Mouse (Mus musculus) kidney, adult 9 months (tissue): ENCODE data around the gene Gm28053.

Experiments used
- DNase-seq: peaks from one replicate; pipeline ENCODE4 v3.0.0; 2022

Gene Gm28053

GRCm38 (mm10) chr6:48742422-48743351 lies 24.3 kb downstream of the Gm28053 start:
- DNase-seq, result peak; percentile 94

- no peak for DNase-seq
These were observed 27.1 kb downstream of the Gm28053 start for GRCm38 (mm10) chr6:48745490-48745889.

DNA sequence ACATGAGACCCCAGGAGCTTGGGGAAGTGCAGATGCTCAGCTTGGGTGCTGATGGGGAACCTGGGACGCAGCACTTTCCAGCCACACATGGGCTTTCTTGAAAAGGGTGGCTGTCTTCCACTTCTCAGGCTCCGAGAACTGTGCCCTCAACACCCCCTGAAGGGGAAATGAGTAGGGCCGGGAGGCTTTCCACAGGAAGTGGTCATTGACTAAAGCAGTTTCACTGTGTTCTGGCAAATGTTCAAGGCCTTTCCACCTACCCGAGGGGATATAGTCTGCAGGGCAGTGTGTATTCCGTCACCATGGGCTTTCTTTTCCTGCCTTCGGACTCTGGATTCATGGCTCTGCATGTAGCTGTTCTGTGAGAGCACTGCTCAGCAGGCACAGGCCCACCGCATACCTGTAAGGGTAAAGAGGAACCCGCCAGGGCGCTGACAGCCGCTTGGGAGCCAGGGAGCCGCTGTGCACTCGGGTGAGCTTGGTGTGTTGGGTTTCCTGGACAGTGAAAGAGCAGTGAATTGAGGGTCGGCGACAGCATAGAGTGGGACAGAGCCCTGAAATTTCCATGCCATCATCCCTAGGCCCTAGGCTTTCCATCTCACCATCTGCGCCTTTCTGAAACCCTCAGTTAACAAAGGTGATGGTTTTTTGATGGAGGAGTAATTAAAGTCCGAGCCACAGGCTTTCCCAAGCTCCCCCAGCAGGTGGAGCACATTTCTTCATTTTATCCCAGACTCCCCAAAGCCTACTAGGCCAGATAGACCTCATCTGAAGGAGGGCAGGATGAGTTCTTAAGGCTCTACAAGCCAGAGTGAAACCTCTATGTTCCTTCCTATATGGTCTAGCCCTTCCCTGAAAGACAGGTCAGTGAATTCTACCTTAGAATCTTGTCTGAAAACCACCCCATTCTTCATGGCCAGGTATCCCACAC lies 27.8 kb downstream of the Gm28053 start, which contains the start of gene Gimap5:
Gene Gimap5, plus strand, starts transcription at position 239 of the 931 bp plus-strand sequence.
- peak; percentile 78 for DNase-seq

- DNase-seq, result peak; percentile 50
These were observed 28.9 kb downstream of the Gm28053 start for GRCm38 (mm10) chr6:48747091-48747966.

GRCm38 (mm10) chr6:48763567-48764270 lies 45.3 kb downstream of the Gm28053 start:
- no peak for DNase-seq

DNA sequence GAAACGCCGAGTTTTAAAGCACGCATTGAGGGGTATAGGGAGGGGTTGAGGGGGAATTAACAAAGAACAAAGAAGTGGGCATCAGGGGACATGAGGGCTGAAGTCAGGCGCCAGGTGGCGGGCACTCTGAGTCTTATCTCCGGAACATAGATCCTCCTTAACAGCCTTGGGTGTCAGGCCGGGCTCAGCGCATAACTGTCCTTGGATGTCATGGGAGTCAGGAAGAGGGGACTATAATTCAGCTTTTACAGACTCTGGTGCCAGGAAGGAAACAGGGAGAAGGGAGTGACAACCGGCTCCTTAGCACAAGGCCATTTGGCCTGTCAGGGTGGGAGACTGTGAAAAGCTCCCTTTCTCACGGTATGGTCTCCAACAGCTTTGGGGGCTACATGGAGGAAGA lies 46.1 kb downstream of the Gm28053 start:
- DNase-seq, result peak; percentile 46

DNA sequence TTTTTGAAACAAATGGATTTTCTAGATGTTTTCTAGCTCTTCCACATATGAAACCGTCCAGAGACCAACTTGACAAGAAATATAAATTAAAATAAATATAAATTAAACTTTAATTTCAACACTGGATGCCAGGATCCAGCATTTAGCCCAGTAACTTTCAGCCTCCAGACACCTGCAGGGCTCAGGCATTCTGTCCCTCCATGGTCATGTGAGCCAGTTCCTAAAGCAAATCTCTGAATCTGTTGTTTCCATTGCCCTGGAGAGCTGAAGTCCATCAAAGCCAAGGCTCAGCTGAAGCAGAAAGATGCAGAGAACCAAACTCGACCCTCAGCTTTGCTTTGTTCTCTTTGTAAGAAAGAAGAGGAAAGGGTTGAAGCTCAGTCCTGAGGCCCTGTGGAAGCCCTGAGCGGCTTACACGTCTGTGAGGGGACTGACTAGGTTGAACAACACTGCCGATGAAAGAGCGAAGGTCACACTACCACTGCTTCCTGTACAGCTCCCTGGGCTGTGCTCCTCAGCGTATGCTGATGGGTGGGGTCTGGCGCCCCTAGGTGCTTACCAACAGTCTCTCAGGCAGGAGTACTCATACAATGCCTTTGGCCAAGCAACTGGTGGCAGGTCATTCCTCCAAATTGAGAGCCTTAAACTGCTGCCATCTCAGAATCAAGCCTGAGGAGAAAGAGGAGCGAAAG lies 49.9 kb downstream of the Gm28053 start:
- no peak for DNase-seq

GRCm38 (mm10) chr6:48768933-48769332 lies 50.5 kb downstream of the Gm28053 start:
- DNase-seq, result no peak

- DNase-seq, result no peak
These were observed 52.3 kb downstream of the Gm28053 start, which contains the start of gene Gimap3 for GRCm38 (mm10) chr6:48770696-48771095. Gimap3 (minus strand) TSS chr6:48770851.

DNA sequence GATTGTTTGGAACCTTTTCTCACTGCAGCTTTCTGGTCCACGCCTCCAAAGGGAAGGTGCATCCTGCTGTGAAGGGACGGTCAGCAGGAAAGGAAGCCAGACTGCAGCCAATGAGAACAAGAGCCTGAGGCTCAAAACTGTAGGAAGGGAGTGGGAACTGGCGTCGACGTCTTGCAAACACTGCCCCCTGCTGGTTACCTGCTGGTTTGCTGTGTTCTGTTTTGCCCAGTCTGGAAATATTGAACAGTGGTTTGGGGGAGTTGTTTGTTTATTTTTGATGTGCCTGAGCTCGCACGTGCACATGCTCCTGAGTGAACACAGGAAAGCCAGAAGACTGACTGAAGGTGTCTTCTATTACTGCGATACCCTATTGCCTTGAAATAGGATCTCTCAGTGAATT lies 53.6 kb downstream of the Gm28053 start:
- peak; percentile 91 for DNase-seq

DNA sequence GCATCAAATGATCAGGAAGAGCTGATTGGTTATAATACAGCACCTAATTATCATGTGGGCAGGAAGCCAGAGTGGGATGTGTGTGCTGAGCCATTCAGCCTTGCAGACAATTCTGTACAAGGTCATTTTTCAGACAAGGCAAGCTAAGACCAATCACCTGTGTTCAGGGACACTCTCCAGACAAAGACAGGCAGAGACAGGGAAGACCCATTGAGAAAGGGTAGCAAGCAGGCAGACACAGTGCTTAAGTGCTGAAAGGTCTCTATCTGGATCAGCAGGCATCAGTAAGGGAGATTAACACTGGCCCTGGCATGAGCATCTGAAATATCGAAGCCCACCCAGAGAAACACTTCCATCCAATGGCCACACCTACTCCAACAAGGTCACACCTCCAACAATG lies 66.0 kb downstream of the Gm28053 start:
- DNase-seq, result no peak

GRCm38 (mm10) chr6:48785189-48785588 lies 66.8 kb downstream of the Gm28053 start:
- DNase-seq, result peak; percentile 74

DNA sequence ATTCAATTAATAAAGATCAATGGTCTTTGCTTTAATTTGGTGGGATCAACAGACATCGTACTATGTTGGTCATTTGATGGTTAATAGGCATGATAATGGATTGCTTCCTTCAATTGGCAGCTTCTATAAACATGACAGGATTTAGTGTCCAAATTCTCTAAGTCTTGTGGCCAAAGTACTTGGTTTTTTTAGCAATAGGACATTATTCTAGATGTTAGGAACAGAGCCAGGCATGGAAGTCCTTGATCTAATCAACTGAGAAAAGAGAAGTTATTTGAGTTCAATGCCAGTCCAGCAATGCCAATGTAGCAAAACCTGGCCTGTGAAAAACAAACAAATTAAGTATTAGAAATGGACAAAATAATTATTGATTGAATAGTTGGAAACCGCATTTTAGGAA lies 67.2 kb downstream of the Gm28053 start:
- DNase-seq, result no peak

DNA sequence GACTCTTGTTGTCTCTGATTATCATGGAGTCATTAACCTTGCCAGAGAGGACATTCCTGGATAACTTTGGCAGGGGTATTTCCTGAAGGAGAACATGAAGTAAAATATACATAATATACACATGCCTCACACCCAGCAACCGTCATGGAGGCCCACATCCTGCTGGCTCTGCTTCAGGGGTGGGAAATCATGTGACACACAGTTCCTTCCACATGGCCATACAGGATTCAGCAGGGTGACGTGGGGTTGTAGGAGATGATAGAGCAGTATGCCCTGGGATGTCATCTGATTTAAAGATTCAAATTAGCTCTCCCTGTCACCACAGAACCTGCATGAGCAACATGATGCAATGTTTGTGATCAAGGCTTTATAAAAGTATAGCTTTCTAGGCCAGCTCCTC lies 69.5 kb downstream of the Gm28053 start:
- DNase-seq, result no peak

DNA sequence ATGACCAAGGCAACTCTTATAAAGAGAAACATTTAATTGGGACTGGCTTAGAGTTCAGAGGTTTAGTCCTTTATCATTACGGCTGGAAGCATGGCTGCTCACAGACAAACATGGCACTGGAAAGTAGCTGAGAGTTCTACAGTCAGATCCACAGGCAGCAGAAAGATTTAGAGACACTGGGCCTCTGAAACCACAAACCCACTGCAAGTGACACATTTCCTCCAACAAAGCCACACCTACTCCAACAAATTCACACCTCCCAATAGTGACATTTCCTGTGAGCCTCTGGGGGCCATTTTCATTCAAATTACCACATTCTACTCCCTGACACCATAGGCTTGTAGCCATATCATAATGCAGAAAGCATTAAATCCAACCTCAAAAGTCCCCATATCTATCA lies 83.5 kb downstream of the Gm28053 start:
- DNase-seq, result no peak
